Mouse (Mus musculus): ENCODE measurements at regions not wholly inside any gene's neighbourhood (a gene's known extent, or its start where the extent isn't known, plus 50 kb on each side); places are given as distances from the start of the nearest gene placed in this dataset.

- TF ChIP-seq CTCF (IDR thresholded peaks at IDR 0.05; ENCODE audit: low read depth, low read length) (no peak), TAL1 (conservative IDR thresholded peaks at IDR 0.05; ENCODE audit: low read depth, low read length) (no peak), GATA1 (IDR thresholded peaks at IDR 0.05; ENCODE audit: borderline replicate concordance, low read length) (no peak)
Observed at GRCm38 (mm10) chr11:22620912-22621705, 109.2 kb downstream of the Tmem17 start.

All from G1E (cell line).